23 mouse cellular contexts compared by ENCODE assay signal in genomic region chr2:16684529-16684928, GRCm38 (mm10).
"Had no signal": no experiment of that assay in that cellular context is flagged by ENCODE, and none has a peak within 500 bp of the region (broad histone marks: within the 10 kb centered on the region; RNA-seq: fewer than 3 reads in every experiment).

No protein-coding gene starts in this region.

- H3K27ac ChIP-seq: kidney, postnatal 0 days; layer of hippocampus, adult 2 months; limb, embryonic 10.5 days; limb, embryonic 13.5 days; liver, embryonic 12.5 days; liver, embryonic 15.5 days; macrophage; midbrain, embryonic 10.5 days; midbrain, embryonic 13.5 days; neural tube, embryonic 13.5 days; stomach, embryonic 15.5 days had no signal

- H3K27me3 ChIP-seq: limb, embryonic 13.5 days; liver, embryonic 12.5 days; liver, embryonic 15.5 days; megakaryocyte, embryonic 14.5 days; midbrain, embryonic 13.5 days; neural tube, embryonic 13.5 days; stomach, embryonic 15.5 days had no signal

- DNase-seq: kidney, adult 2 months; kidney, postnatal 25 days; layer of hippocampus, adult 9-11 months; liver; right cerebral cortex, adult 18-20 months; right cerebral cortex, postnatal 14 days; spleen, adult 18-20 months; thymus, postnatal 25 days had no signal

- H3K36me3 ChIP-seq: limb, embryonic 10.5 days; limb, embryonic 13.5 days; liver, embryonic 12.5 days; liver, embryonic 15.5 days; midbrain, embryonic 10.5 days; midbrain, embryonic 13.5 days; neural tube, embryonic 13.5 days; stomach, embryonic 15.5 days had no signal

- H3K9me3 ChIP-seq: limb, embryonic 10.5 days; limb, embryonic 13.5 days; liver, embryonic 12.5 days; liver, embryonic 15.5 days; megakaryocyte, embryonic 14.5 days; midbrain, embryonic 10.5 days; midbrain, embryonic 13.5 days; neural tube, embryonic 13.5 days; stomach, embryonic 15.5 days had no signal

- H3K4me3 ChIP-seq: layer of hippocampus, adult 2 months; limb, embryonic 10.5 days; limb, embryonic 13.5 days; liver, embryonic 12.5 days; liver, embryonic 15.5 days; megakaryocyte, embryonic 14.5 days; midbrain, embryonic 10.5 days; midbrain, embryonic 13.5 days; myocyte; neural tube, embryonic 13.5 days; stomach, embryonic 15.5 days had no signal

- H3K4me1 ChIP-seq: limb, embryonic 10.5 days; limb, embryonic 13.5 days; liver, embryonic 12.5 days; liver, embryonic 15.5 days; megakaryocyte, embryonic 14.5 days; midbrain, embryonic 10.5 days; midbrain, embryonic 13.5 days; neural tube, embryonic 13.5 days; stomach, embryonic 15.5 days had no signal

- H3K4me2 ChIP-seq: limb, embryonic 13.5 days; liver, embryonic 12.5 days; liver, embryonic 15.5 days; midbrain, embryonic 13.5 days; neural tube, embryonic 13.5 days; stomach, embryonic 15.5 days had no signal

- H3K9ac ChIP-seq: limb, embryonic 13.5 days; liver, embryonic 12.5 days; liver, embryonic 15.5 days; midbrain, embryonic 13.5 days; neural tube, embryonic 13.5 days; stomach, embryonic 15.5 days had no signal

- ATAC-seq: intestine, postnatal 0 days; liver, embryonic 12.5 days; midbrain, embryonic 13.5 days; midbrain, embryonic 16.5 days had no signal
